Mouse (Mus musculus) liver, adult 2 months (tissue): ENCODE measurements at regions not wholly inside any gene's neighbourhood (a gene's known extent, or its start where the extent isn't known, plus 50 kb on each side); places are given as distances from the start of the nearest gene placed in this dataset.

Source experiments
- CTCF ChIP-seq: fragments of 200-500 bp; IDR thresholded peaks from 2 replicates; pipeline ENCODE4 v1.5.1; 2011; ENCODE audit warnings: low read depth, low read length, control low read depth
- POLR2A ChIP-seq: fragments of 200-500 bp; IDR thresholded peaks from 2 replicates; pipeline ENCODE4 v1.6.1; 2011; ENCODE audit warnings: low read length, control low read depth; ENCODE audit not compliant: insufficient read depth; ENCODE audit errors: extremely low read depth

DNA sequence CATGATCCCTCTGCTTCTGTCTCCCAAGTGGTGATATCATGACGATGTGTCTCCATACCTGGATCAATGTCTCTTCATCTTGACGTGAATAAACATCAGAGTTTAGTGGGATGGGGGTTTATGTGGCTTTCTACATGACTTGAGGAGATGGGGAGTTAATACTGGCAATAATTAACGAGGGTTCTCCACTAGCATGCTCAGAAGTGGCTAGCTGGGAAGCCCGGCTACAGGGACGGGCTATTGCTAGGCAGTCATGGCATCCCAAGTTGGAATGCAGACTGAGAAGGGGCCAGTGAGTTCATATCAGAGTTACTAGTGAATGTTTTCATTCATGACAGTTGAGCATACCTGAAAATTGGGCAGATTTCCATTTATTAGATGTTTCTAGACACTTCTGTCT is 71.4 kb upstream of the Irx3 start:
- TF ChIP-seq CTCF (no peak), POLR2A (no peak)
